Mouse (Mus musculus) adrenal gland, adult (tissue): ENCODE results near the gene Mia.

ENCODE experiments used
- DNase-seq, 2 experiments: peaks; one replicate each; pipeline ENCODE4 v3.0.0; 2022 to 2023; ENCODE audit warnings: low spot score in 1 of 2; ENCODE audit not compliant: inconsistent age in 2 of 2

Gene Mia

GRCm38 (mm10) chr7:27189271-27189931 is 8.4 kb upstream of the Mia start:
- DNase-seq: no peak

GRCm38 (mm10) chr7:27185986-27186385 is 5.0 kb upstream of the Mia start:
- no peak for DNase-seq

GRCm38 (mm10) chr7:27184964-27185363 is 4.0 kb upstream of the Mia start:
- peak; percentile 43 to 71 for DNase-seq

- DNase-seq: no peak
Measured at GRCm38 (mm10) chr7:27182498-27182897, 1.5 kb upstream of the Mia start.

- DNase-seq: peak; percentile 51 to 77
Measured at GRCm38 (mm10) chr7:27180036-27180435, 921 bp downstream of the Mia start.

GRCm38 (mm10) chr7:27179217-27179918 is 1.6 kb downstream of the Mia start:
- DNase-seq: no peak

- peak; percentile 100 for DNase-seq
Measured at GRCm38 (mm10) chr7:27178324-27179216, 2.4 kb downstream of the Mia start, which contains the start of gene Rab4b. Gene Rab4b, minus strand, starts transcription at chr7:27178896.

GRCm38 (mm10) chr7:27177942-27178323 is 3.0 kb downstream of the Mia start:
- no peak for DNase-seq

GRCm38 (mm10) chr7:27174896-27175295 is 6.1 kb downstream of the Mia start:
- DNase-seq: peak; percentile 46 to 54

- peak in 1 of 2 experiments; percentile 32 for DNase-seq
Measured at GRCm38 (mm10) chr7:27174496-27174895, 6.5 kb downstream of the Mia start.

GRCm38 (mm10) chr7:27170981-27171380 is 10.0 kb downstream of the Mia start:
- no peak for DNase-seq

GRCm38 (mm10) chr7:27168371-27168770 is 12.6 kb downstream of the Mia start:
- peak in 1 of 2 experiments; percentile 33 for DNase-seq

- DNase-seq: peak in 1 of 2 experiments; percentile 61
Measured at GRCm38 (mm10) chr7:27167475-27168094, 13.4 kb downstream of the Mia start.

GRCm38 (mm10) chr7:27166614-27167474 is 14.1 kb downstream of the Mia start, which contains the start of gene Egln2:
Gene Egln2, minus strand, starts transcription at chr7:27166802.
- DNase-seq: peak; percentile 97 to 99

- DNase-seq: peak; percentile 95 to 97
Measured at GRCm38 (mm10) chr7:27166229-27166613, 14.7 kb downstream of the Mia start.

- DNase-seq: no peak
Measured at GRCm38 (mm10) chr7:27165696-27166095, 15.3 kb downstream of the Mia start.

- DNase-seq: peak; percentile 90 to 95
Measured at GRCm38 (mm10) chr7:27165007-27165655, 15.8 kb downstream of the Mia start.

- peak; percentile 80 to 89 for DNase-seq
Measured at GRCm38 (mm10) chr7:27164112-27164947, 16.6 kb downstream of the Mia start.

GRCm38 (mm10) chr7:27163450-27163805 is 17.5 kb downstream of the Mia start:
- peak; percentile 35 to 74 for DNase-seq
